Mouse (Mus musculus) right cerebral cortex, postnatal 4 days (tissue): ENCODE results near the gene Trafd1.

Experiments
- DNase-seq: peaks from one replicate; pipeline ENCODE4 v3.0.0-alpha.2; 2022

Gene Trafd1

GRCm38 (mm10) chr5:121385461-121386119 is at the start of gene Trafd1:
Trafd1 (minus strand) TSS chr5:121385632.
- DNase-seq: peak; percentile 90

- no peak for DNase-seq
These were observed 43.5 kb upstream of the Trafd1 start for GRCm38 (mm10) chr5:121428954-121429353.

- DNase-seq: no peak
These were observed 37.9 kb upstream of the Trafd1 start for GRCm38 (mm10) chr5:121423297-121423696.

GRCm38 (mm10) chr5:121422787-121423186 is 37.4 kb upstream of the Trafd1 start:
- no peak for DNase-seq

GRCm38 (mm10) chr5:121420721-121421120 is 35.3 kb upstream of the Trafd1 start:
- DNase-seq: no peak

- DNase-seq: no peak
These were observed 25.5 kb upstream of the Trafd1 start for GRCm38 (mm10) chr5:121410975-121411374.

- no peak for DNase-seq
These were observed 22.4 kb upstream of the Trafd1 start for GRCm38 (mm10) chr5:121407856-121408255.

- DNase-seq: no peak
These were observed 15.4 kb upstream of the Trafd1 start for GRCm38 (mm10) chr5:121400849-121401248.

GRCm38 (mm10) chr5:121400064-121400463 is 14.6 kb upstream of the Trafd1 start:
- DNase-seq: no peak

- no peak for DNase-seq
These were observed 14.1 kb upstream of the Trafd1 start for GRCm38 (mm10) chr5:121399540-121399939.

GRCm38 (mm10) chr5:121398965-121399462 is 13.6 kb upstream of the Trafd1 start:
- no peak for DNase-seq

- peak; percentile 50 for DNase-seq
These were observed 12.9 kb upstream of the Trafd1 start for GRCm38 (mm10) chr5:121398146-121398964.

GRCm38 (mm10) chr5:121397187-121398145 is 12.0 kb upstream of the Trafd1 start, which contains the start of gene Naa25:
Naa25 (plus strand) TSS chr5:121397936.
- peak; percentile 98 for DNase-seq

GRCm38 (mm10) chr5:121395621-121396020 is 10.2 kb upstream of the Trafd1 start:
- no peak for DNase-seq

- DNase-seq: no peak
These were observed 8.0 kb upstream of the Trafd1 start for GRCm38 (mm10) chr5:121393402-121393801.

- no peak for DNase-seq
These were observed 7.4 kb upstream of the Trafd1 start for GRCm38 (mm10) chr5:121392667-121393380.

- no peak for DNase-seq
These were observed 4.3 kb upstream of the Trafd1 start for GRCm38 (mm10) chr5:121389691-121390090.

- no peak for DNase-seq
These were observed 3.7 kb upstream of the Trafd1 start for GRCm38 (mm10) chr5:121389106-121389505.

- DNase-seq: no peak
These were observed 1.7 kb upstream of the Trafd1 start for GRCm38 (mm10) chr5:121387126-121387525.

- no peak for DNase-seq
These were observed 883 bp upstream of the Trafd1 start for GRCm38 (mm10) chr5:121386120-121386909.
